10 mouse cellular contexts compared by ENCODE assay signal in the genomic region with DNA sequence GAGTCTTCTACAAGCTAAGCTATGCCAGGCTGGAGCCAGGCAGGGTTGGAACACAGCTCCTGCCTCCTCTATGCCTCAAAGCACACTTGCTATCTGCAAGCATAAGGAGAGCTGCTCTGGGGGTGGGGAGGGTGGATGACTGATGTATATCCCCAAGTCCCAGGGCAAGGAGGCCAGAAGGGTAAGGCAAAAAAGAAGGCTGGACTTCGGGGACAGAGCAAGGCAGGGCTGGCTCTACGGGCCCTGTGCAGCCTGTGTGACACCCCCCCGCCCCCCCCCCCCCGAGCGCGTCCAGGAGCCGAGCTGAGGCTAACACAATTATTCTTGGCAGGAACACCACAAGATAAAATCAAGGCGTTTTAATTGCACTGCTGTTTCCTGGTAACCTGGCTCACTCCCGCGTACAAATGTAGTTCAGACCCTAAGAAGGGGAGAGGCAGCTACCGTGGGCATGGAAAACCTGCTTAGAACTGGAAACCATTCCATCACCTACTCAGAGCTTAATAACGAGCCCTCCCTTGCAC. TPM values are rescaled to one million over a fixed set of nuclear protein-coding genes. Genes with fewer than 3 reads are reported as not detected.
DNase-seq lines count a peak whose midpoint lies in the region; ATAC-seq lines count a peak whose summit lies in the region.
"Had no signal": no experiment of that assay in that cellular context is flagged by ENCODE, and none has a peak within 500 bp of the region (broad histone marks: within the 10 kb centered on the region; RNA-seq: fewer than 3 reads in every experiment).

No protein-coding gene starts in this region.

- no peak overlapping the region for H3K4me3 ChIP-seq in forebrain, embryonic 12.5 days (replicated peaks)
- H3K4me3 ChIP-seq in kidney, embryonic 15.5 days (replicated peaks) = no peak overlapping the region
- no peak overlapping the region for H3K4me3 ChIP-seq in neural tube, embryonic 13.5 days

- DNase-seq in kidney, adult 11 months = peak; percentile 64
- no peak for DNase-seq in kidney, postnatal 4 days
- no peak for DNase-seq in thymus, postnatal 4 days
- no peak for DNase-seq in testis, postnatal 10 days (ENCODE audit: low spot score)
- DNase-seq in cerebellum, adult 11 months = no peak
- DNase-seq: adrenal gland, adult 2 months; liver, postnatal 0 days had no signal

- no peaks in the 10 kb centered on the region for H3K9me3 ChIP-seq in forebrain, embryonic 12.5 days
- no peaks in the 10 kb centered on the region for H3K9me3 ChIP-seq in kidney, embryonic 15.5 days (replicated peaks)
- no peaks in the 10 kb centered on the region for H3K9me3 ChIP-seq in neural tube, embryonic 13.5 days

- ATAC-seq in forebrain, embryonic 12.5 days (ENCODE audit: low FRiP score) = no peak
- ATAC-seq in kidney, embryonic 15.5 days (replicated peaks; ENCODE audit: low FRiP score) = peak; percentile 69
- ATAC-seq in neural tube, embryonic 13.5 days (ENCODE audit: low read depth) = no peak
- ATAC-seq: liver, postnatal 0 days had no signal

- H3K27me3 ChIP-seq in forebrain, embryonic 12.5 days = no peaks in the 10 kb centered on the region
- no peaks in the 10 kb centered on the region for H3K27me3 ChIP-seq in kidney, embryonic 15.5 days
- H3K27me3 ChIP-seq in neural tube, embryonic 13.5 days = no peaks in the 10 kb centered on the region

- no peak overlapping the region for H3K9ac ChIP-seq in forebrain, embryonic 12.5 days
- no peak overlapping the region for H3K9ac ChIP-seq in kidney, embryonic 15.5 days
- peak overlapping the region; percentile 43; the same call in 1 of the 2 replicates for H3K9ac ChIP-seq in neural tube, embryonic 13.5 days
- H3K9ac ChIP-seq: liver, postnatal 0 days had no signal

- 0 out of 2 replicates have a peak overlapping the region, but pooled peaks have one; percentile 25 for H3K27ac ChIP-seq in forebrain, embryonic 12.5 days
- H3K27ac ChIP-seq in kidney, embryonic 15.5 days = peak overlapping the region; percentile 85
- peak overlapping the region; percentile 76 for H3K27ac ChIP-seq in neural tube, embryonic 13.5 days (replicated peaks)

- no peak overlapping the region for H3K4me2 ChIP-seq in forebrain, embryonic 12.5 days
- no peak overlapping the region for H3K4me2 ChIP-seq in kidney, embryonic 15.5 days
- no peak overlapping the region for H3K4me2 ChIP-seq in neural tube, embryonic 13.5 days

- WGBS in forebrain, embryonic 12.5 days = 48% methylated on average over 12 of the region's 12 CpGs
- WGBS in kidney, embryonic 15.5 days = 17% methylated on average over 12 of the region's 12 CpGs
- WGBS in neural tube, embryonic 13.5 days = 20% methylated on average over 12 of the region's 12 CpGs

- no peaks in the 10 kb centered on the region for H3K36me3 ChIP-seq in forebrain, embryonic 12.5 days (replicated peaks)
- H3K36me3 ChIP-seq in kidney, embryonic 15.5 days = no peaks in the 10 kb centered on the region
- H3K36me3 ChIP-seq in neural tube, embryonic 13.5 days = 0 out of 2 replicates have a peak, but pooled peaks cover 6% of the 10 kb centered on the region

- peaks cover 51% of the 10 kb centered on the region for H3K4me1 ChIP-seq in forebrain, embryonic 12.5 days
- H3K4me1 ChIP-seq in kidney, embryonic 15.5 days = peaks cover 72% of the 10 kb centered on the region
- peaks cover 72% of the 10 kb centered on the region for H3K4me1 ChIP-seq in neural tube, embryonic 13.5 days (replicated peaks)

RNA-seq across cellular contexts. Expression of a gene that starts 6.9 kb away (rescaled TPM):
- 4.1 and 5.2 TPM in 2 replicates for polyA plus RNA-seq in forebrain, embryonic 12.5 days (2016; fragmentation: Nextera tagmentation; extraction: Ambion mirVana)
- 5.1 and 5.7 TPM in 2 replicates for polyA plus RNA-seq in kidney, embryonic 15.5 days (2015; fragmentation: Nextera tagmentation; extraction: Ambion mirVana)
- 8.5 and 9.9 TPM in 2 replicates for polyA plus RNA-seq in neural tube, embryonic 13.5 days (2015; fragmentation: Nextera tagmentation; extraction: Ambion mirVana)

RNA-seq across cellular contexts. Expression of a gene that starts 24.8 kb away (rescaled TPM):
- 0.10 and 0.22 TPM in 2 replicates for polyA plus RNA-seq in forebrain, embryonic 12.5 days (2016; fragmentation: Nextera tagmentation; extraction: Ambion mirVana)
- polyA plus RNA-seq in kidney, embryonic 15.5 days (2015; fragmentation: Nextera tagmentation; extraction: Ambion mirVana) = 0.60 and 1.2 TPM in 2 replicates
- polyA plus RNA-seq in neural tube, embryonic 13.5 days (2015; fragmentation: Nextera tagmentation; extraction: Ambion mirVana) = 0.38 and 0.39 TPM in 2 replicates

RNA-seq across cellular contexts. Expression of a gene that starts 30.4 kb away (rescaled TPM):
- 28.3 and 30.6 TPM in 2 replicates for polyA plus RNA-seq in forebrain, embryonic 12.5 days (2016; fragmentation: Nextera tagmentation; extraction: Ambion mirVana)
- 39.9 and 43.3 TPM in 2 replicates for polyA plus RNA-seq in kidney, embryonic 15.5 days (2015; fragmentation: Nextera tagmentation; extraction: Ambion mirVana)
- 14.9 and 15.1 TPM in 2 replicates for polyA plus RNA-seq in neural tube, embryonic 13.5 days (2015; fragmentation: Nextera tagmentation; extraction: Ambion mirVana)

RNA-seq across cellular contexts. Expression of a gene that starts 52.4 kb away (rescaled TPM):
- polyA plus RNA-seq in forebrain, embryonic 12.5 days (2016; fragmentation: Nextera tagmentation; extraction: Ambion mirVana) = 1.2 and 1.4 TPM in 2 replicates
- 4.1 and 5.4 TPM in 2 replicates for polyA plus RNA-seq in kidney, embryonic 15.5 days (2015; fragmentation: Nextera tagmentation; extraction: Ambion mirVana)
- polyA plus RNA-seq in neural tube, embryonic 13.5 days (2015; fragmentation: Nextera tagmentation; extraction: Ambion mirVana) = 1.8 and 1.9 TPM in 2 replicates

RNA-seq across cellular contexts. Expression of a gene that starts 54.5 kb away (rescaled TPM):
- 10.4 and 12.9 TPM in 2 replicates for polyA plus RNA-seq in forebrain, embryonic 12.5 days (2016; fragmentation: Nextera tagmentation; extraction: Ambion mirVana)
- 9.8 and 13.2 TPM in 2 replicates for polyA plus RNA-seq in kidney, embryonic 15.5 days (2015; fragmentation: Nextera tagmentation; extraction: Ambion mirVana)
- polyA plus RNA-seq in neural tube, embryonic 13.5 days (2015; fragmentation: Nextera tagmentation; extraction: Ambion mirVana) = 16.0 and 18.0 TPM in 2 replicates

Comparison
In these comparisons a context has a peak if more than half of its experiments do, and no peak if none do; other contexts are left out.
1. H3K27ac ChIP-seq: peak in every context shown above with its lines; median percentile 85 in kidney, embryonic 15.5 days; 76 in neural tube, embryonic 13.5 days; 25 in forebrain, embryonic 12.5 days.